Mouse (Mus musculus) liver, postnatal 0 days (tissue): ENCODE data around the gene Tmem151b. TPM values are rescaled to one million over a fixed set of nuclear protein-coding genes. Genes with fewer than 3 reads are reported as not detected.

ENCODE experiments used
- ATAC-seq: fragments of 200-750 bp; cut with Nextera tagmentation; 2 replicates; pipeline ENCODE4 v1.8.0; 2017; ENCODE audit warnings: mild to moderate bottlenecking, moderate library complexity
- DNase-seq: peaks from one replicate; pipeline ENCODE4 v3.0.0-alpha.2; 2016
- H3K27ac ChIP-seq: fragments of 300-500 bp; sonication (generic); 2 replicates; pipeline ENCODE4 v1.5.1; 2014; ENCODE audit warnings: antibody characterized with exemption, moderate library complexity, mild to moderate bottlenecking, low read depth
- H3K27me3 ChIP-seq: fragments of 300-500 bp; sonication (generic); 2 replicates; pipeline ENCODE4 v1.6.1; 2014; ENCODE audit warnings: low read length, control low read depth, mixed read lengths; ENCODE audit not compliant: insufficient read depth
- H3K36me3 ChIP-seq: fragments of 300-500 bp; sonication (generic); replicated peaks from 2 replicates; pipeline ENCODE4 v1.6.1; 2014; ENCODE audit warnings: mild to moderate bottlenecking, control low read depth, low read length, moderate library complexity, mixed read lengths; ENCODE audit not compliant: insufficient read depth
- H3K4me1 ChIP-seq: fragments of 300-500 bp; sonication (generic); 2 replicates; pipeline ENCODE4 v1.6.1; 2014; ENCODE audit warnings: antibody characterized with exemption, mild to moderate bottlenecking, control low read depth; ENCODE audit not compliant: insufficient read depth
- H3K4me2 ChIP-seq: fragments of 300-500 bp; sonication (generic); 2 replicates; pipeline ENCODE4 v1.6.1; 2014; ENCODE audit warnings: low read depth, mild to moderate bottlenecking, low read length, moderate library complexity, mixed read lengths
- H3K4me3 ChIP-seq: fragments of 300-500 bp; sonication (generic); 2 replicates; pipeline ENCODE4 v1.5.1; 2014; ENCODE audit warnings: low read depth, low read length
- H3K9ac ChIP-seq: fragments of 300-500 bp; sonication (generic); replicated peaks from 2 replicates; pipeline ENCODE4 v1.6.1; 2014; ENCODE audit warnings: mild to moderate bottlenecking, moderate library complexity
- H3K9me3 ChIP-seq: fragments of 300-500 bp; sonication (generic); 2 replicates; pipeline ENCODE4 v1.6.1; 2016; ENCODE audit warnings: mild to moderate bottlenecking, control low read depth, low read length, mixed read lengths
- CTCF ChIP-seq: sonication (generic); IDR thresholded peaks from 2 replicates; pipeline ENCODE4 v1.5.1; 2016; ENCODE audit warnings: antibody characterized with exemption, low read depth
- EP300 ChIP-seq: IDR thresholded peaks from 2 replicates; pipeline ENCODE4 v1.6.1; 2016; ENCODE audit warnings: antibody characterized with exemption, low read depth, mild to moderate bottlenecking
- WGBS: fragments of 180-500 bp; shearing (Covaris S2); extraction: QIAGEN DNeasy Blood & Tissue Kit; methylation state at CpG from one replicate; pipeline ENCODE4 v1.1.7; 2014; ENCODE audit not compliant: insufficient replicate concordance; 5-methylcytosine and 5-hydroxymethylcytosine counted together
- polyA plus RNA-seq: library from polyadenylated mRNA; unstranded; fragments of >200 nt; fragmentation: Nextera tagmentation; extraction: Ambion mirVana; gene quantifications from 2 replicates; pipeline ENCODE4 v1.2.1, GENCODE M21; 2015

The Tmem151b gene
- polyA plus RNA-seq, 1 experiment from 2014 or later = 0.19 TPM

DNA sequence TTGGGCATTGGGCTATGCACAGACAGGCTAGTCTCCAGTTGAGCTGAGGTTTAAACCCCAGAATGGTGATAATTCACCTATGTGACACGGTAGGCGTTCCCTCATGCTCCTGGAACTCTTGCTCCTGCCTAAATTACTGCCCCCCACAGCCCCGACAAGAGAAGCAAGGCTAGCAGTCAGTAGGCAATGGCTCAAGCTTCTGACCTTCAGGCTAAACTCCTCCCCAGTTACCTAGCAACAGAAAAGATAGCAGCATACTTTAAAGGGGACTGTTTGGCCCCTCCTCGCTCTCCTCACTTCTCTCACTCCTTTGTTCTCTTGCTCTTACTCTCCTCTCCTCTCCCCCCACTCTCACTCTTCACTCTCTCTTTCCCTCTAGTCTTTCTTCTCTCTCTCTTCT is 48.5 kb downstream of the Tmem151b start:
- H3K27me3 ChIP-seq = no peaks in the 10 kb centered on the region

DNA sequence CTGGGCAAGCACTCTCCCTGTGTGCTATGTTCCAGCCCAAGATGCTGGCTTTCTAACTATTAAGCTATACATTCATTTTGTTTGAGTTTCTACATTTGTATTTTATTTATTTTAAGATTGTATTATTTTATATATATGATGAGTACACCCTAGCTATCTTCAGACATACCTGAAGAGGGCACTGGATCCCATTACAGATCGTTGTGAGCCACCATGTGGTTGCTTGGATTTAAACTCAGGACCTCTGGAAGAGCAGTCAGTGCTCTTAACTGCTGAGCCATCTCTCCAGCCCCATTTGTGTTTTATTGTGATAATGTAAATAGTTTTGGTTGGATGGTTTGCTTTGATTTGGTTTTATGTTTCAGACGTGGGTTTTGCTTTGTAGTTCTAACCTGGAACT is 50.0 kb downstream of the Tmem151b start:
- H3K4me1 ChIP-seq = no peaks in the 10 kb centered on the region
- H3K27me3 ChIP-seq = no peaks in the 10 kb centered on the region
- no peak for ATAC-seq
- H3K4me3 ChIP-seq = no peak overlapping the region
- no peaks in the 10 kb centered on the region for H3K9me3 ChIP-seq
- TF ChIP-seq CTCF = no peak; the same call in 1 of the 2 replicates
- TF ChIP-seq EP300 = no peak
- H3K4me2 ChIP-seq = no peak overlapping the region
- WGBS = 49% methylated on average over 2 of the region's 2 CpGs
- DNase-seq = no peak
- H3K36me3 ChIP-seq = no peaks in the 10 kb centered on the region
- no peak overlapping the region for H3K27ac ChIP-seq
- H3K9ac ChIP-seq = no peak overlapping the region

More for the DNA sequence above, 48.5 kb downstream of the Tmem151b start:
- Histone ChIP-seq H3K27ac (no peak overlapping the region), H3K9me3 (no peaks in the 10 kb centered on the region), H3K36me3 (no peaks in the 10 kb centered on the region), H3K4me3 (no peak overlapping the region), H3K4me2 (no peak overlapping the region), H3K9ac (no peak overlapping the region), H3K4me1 (no peaks in the 10 kb centered on the region)
- ATAC-seq = no peak
- no peak for DNase-seq
- whole genome bisulfite sequencing = 61% methylated on average over 4 of the region's 4 CpGs
- TF ChIP-seq CTCF (no peak), EP300 (no peak)

DNA sequence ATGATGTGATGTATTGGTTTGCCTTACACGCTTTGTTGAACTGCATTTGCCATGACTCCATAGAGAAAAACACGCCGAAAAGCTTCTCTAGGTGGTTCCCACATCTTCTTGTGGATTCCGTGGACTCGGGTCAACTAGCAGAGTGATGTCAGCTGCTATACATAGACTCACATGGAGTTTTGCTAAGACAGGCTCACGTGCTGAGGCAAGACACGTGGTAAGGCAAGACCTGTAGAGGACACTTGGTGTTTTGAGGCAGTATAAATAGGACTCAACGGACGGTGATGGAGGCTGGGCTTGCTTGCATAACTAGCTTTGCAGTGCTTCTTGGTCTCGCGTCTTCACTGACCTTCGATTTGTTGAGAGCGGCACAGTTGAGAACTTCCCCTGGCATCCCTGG is 51.1 kb downstream of the Tmem151b start:
- H3K27me3 ChIP-seq = peaks cover under 1% of the 10 kb centered on the region; the same call in 1 of the 2 replicates
- 78% methylated on average over 13 of the region's 13 CpGs for WGBS
- H3K9ac ChIP-seq = no peak overlapping the region
- TF ChIP-seq EP300 = no peak
- no peak for TF ChIP-seq CTCF
- DNase-seq = no peak
- no peak overlapping the region for H3K27ac ChIP-seq
- no peak overlapping the region for H3K4me2 ChIP-seq
- ATAC-seq = no peak
- H3K36me3 ChIP-seq = no peaks in the 10 kb centered on the region
- H3K4me1 ChIP-seq = no peaks in the 10 kb centered on the region
- no peaks in the 10 kb centered on the region for H3K9me3 ChIP-seq
- no peak overlapping the region for H3K4me3 ChIP-seq

- H3K4me2 ChIP-seq = no peak overlapping the region
- H3K4me3 ChIP-seq = no peak overlapping the region
- WGBS = 72% methylated on average over 10 of the region's 11 CpGs
- peaks cover 3% of the 10 kb centered on the region; the same call in 1 of the 2 replicates for H3K27me3 ChIP-seq
- H3K27ac ChIP-seq = no peak overlapping the region
- H3K4me1 ChIP-seq = no peaks in the 10 kb centered on the region
- ATAC-seq (no peak), DNase-seq (no peak)
- H3K9me3 ChIP-seq = no peaks in the 10 kb centered on the region
- no peaks in the 10 kb centered on the region for H3K36me3 ChIP-seq
- no peak overlapping the region for H3K9ac ChIP-seq
- TF ChIP-seq EP300 = no peak
- no peak for TF ChIP-seq CTCF
Observed at GRCm38 (mm10) chr17:45495398-45495797, 54.1 kb downstream of the Tmem151b start.

Other genes with a start within 250 kb of the Tmem151b start
- 20.9 and 21.7 TPM in 2 replicates for gene Cdc5l, start 115.9 kb downstream of the Tmem151b start, polyA plus RNA-seq
- not detected in 2 replicates for gene Spats1, start 74.3 kb downstream of the Tmem151b start, polyA plus RNA-seq
- gene Aars2, start 42.8 kb downstream of the Tmem151b start, polyA plus RNA-seq = 4.2 and 4.8 TPM in 2 replicates
- gene Tcte1, start 26.2 kb downstream of the Tmem151b start, polyA plus RNA-seq = not detected in 2 replicates
- gene Nfkbie, start 6.0 kb upstream of the Tmem151b start, polyA plus RNA-seq = 2.8 and 3.0 TPM in 2 replicates
- 47.7 and 47.9 TPM in 2 replicates for gene Slc35b2, start 14.2 kb upstream of the Tmem151b start, polyA plus RNA-seq
- gene Hsp90ab1, start 23.6 kb upstream of the Tmem151b start, polyA plus RNA-seq = 419 and 445 TPM in 2 replicates
- 83.0 and 91.6 TPM in 2 replicates for gene Slc29a1, start 49.9 kb upstream of the Tmem151b start, polyA plus RNA-seq
- gene Mymx, start 52.4 kb upstream of the Tmem151b start, polyA plus RNA-seq = 0.19 TPM in 1 of 2 replicates, not detected in the other
- gene Capn11, start 109.6 kb upstream of the Tmem151b start, polyA plus RNA-seq = not detected in 2 replicates
- 113 TPM in 2 replicates for gene Mrpl14, start 136.6 kb upstream of the Tmem151b start, polyA plus RNA-seq
- 15.1 and 16.9 TPM in 2 replicates for gene Tmem63b, start 137.2 kb upstream of the Tmem151b start, polyA plus RNA-seq
- not detected in 2 replicates for gene 1600014C23Rik, start 184.2 kb upstream of the Tmem151b start, polyA plus RNA-seq